Mouse (Mus musculus): Measurements from ENCODE around the gene Uap1.
A peak's percentile ranks its signal among the peaks of the same experiment; 100 is the strongest.

Gene Uap1

GRCm38 (mm10) chr1:170174814-170175332 is at the start of gene Uap1:
Gene Uap1, minus strand, starts transcription at chr1:170174957.
- DNase-seq (ENCODE audit: low read depth, low spot score) = peak; percentile 91

- no peak for DNase-seq (ENCODE audit: low read depth, low spot score)
Observed at GRCm38 (mm10) chr1:170223276-170223675, 48.5 kb upstream of the Uap1 start.

- DNase-seq (ENCODE audit: low read depth, low spot score) = no peak
Observed at GRCm38 (mm10) chr1:170220351-170220750, 45.6 kb upstream of the Uap1 start.

GRCm38 (mm10) chr1:170218091-170218884 is 43.5 kb upstream of the Uap1 start:
- DNase-seq (ENCODE audit: low read depth, low spot score) = peak; percentile 67

- peak; percentile 19 for DNase-seq (ENCODE audit: low read depth, low spot score)
Observed at GRCm38 (mm10) chr1:170215590-170215989, 40.8 kb upstream of the Uap1 start.

- peak; percentile 86 for DNase-seq (ENCODE audit: low read depth, low spot score)
Observed at GRCm38 (mm10) chr1:170214757-170215522, 40.2 kb upstream of the Uap1 start, which contains the start of gene Uhmk1. Gene Uhmk1, minus strand, starts transcription at chr1:170215397.

GRCm38 (mm10) chr1:170214383-170214756 is 39.6 kb upstream of the Uap1 start:
- peak; percentile 27 for DNase-seq (ENCODE audit: low read depth, low spot score)

GRCm38 (mm10) chr1:170213181-170213879 is 38.6 kb upstream of the Uap1 start:
- no peak for DNase-seq (ENCODE audit: low read depth, low spot score)

- no peak for DNase-seq (ENCODE audit: low read depth, low spot score)
Observed at GRCm38 (mm10) chr1:170206395-170206794, 31.6 kb upstream of the Uap1 start.

GRCm38 (mm10) chr1:170200379-170200778 is 25.6 kb upstream of the Uap1 start:
- DNase-seq (ENCODE audit: low read depth, low spot score) = peak; percentile 79

GRCm38 (mm10) chr1:170196211-170196610 is 21.5 kb upstream of the Uap1 start:
- no peak for DNase-seq (ENCODE audit: low read depth, low spot score)

- no peak for DNase-seq (ENCODE audit: low read depth, low spot score)
Observed at GRCm38 (mm10) chr1:170191925-170192324, 17.2 kb upstream of the Uap1 start.

GRCm38 (mm10) chr1:170190225-170190624 is 15.5 kb upstream of the Uap1 start:
- DNase-seq (ENCODE audit: low read depth, low spot score) = no peak

- DNase-seq (ENCODE audit: low read depth, low spot score) = peak; percentile 98
Observed at GRCm38 (mm10) chr1:170188601-170189000, 13.8 kb upstream of the Uap1 start.

GRCm38 (mm10) chr1:170186531-170186930 is 11.8 kb upstream of the Uap1 start:
- no peak for DNase-seq (ENCODE audit: low read depth, low spot score)

- DNase-seq (ENCODE audit: low read depth, low spot score) = no peak
Observed at GRCm38 (mm10) chr1:170185137-170185536, 10.4 kb upstream of the Uap1 start.

GRCm38 (mm10) chr1:170182706-170183105 is 7.9 kb upstream of the Uap1 start:
- peak; percentile 23 for DNase-seq (ENCODE audit: low read depth, low spot score)

- DNase-seq (ENCODE audit: low read depth, low spot score) = no peak
Observed at GRCm38 (mm10) chr1:170176661-170177239, 2.0 kb upstream of the Uap1 start.

GRCm38 (mm10) chr1:170175848-170176247 is 1.1 kb upstream of the Uap1 start:
- DNase-seq (ENCODE audit: low read depth, low spot score) = no peak

- DNase-seq (ENCODE audit: low read depth, low spot score) = peak; percentile 75
Observed at GRCm38 (mm10) chr1:170173991-170174813, 555 bp downstream of the Uap1 start.

GRCm38 (mm10) chr1:170167781-170168180 is 7.0 kb downstream of the Uap1 start:
- DNase-seq (ENCODE audit: low read depth, low spot score) = no peak

Measured in 3T3-L1 (cell line).